Mouse (Mus musculus): ENCODE measurements around the gene Gif. TPM values are rescaled to one million over a fixed set of nuclear protein-coding genes. Genes with fewer than 3 reads are reported as not detected.

Gene Gif
- not detected in 2 replicates for polyA plus RNA-seq (2016; fragmentation: Nextera tagmentation; extraction: Ambion mirVana)

GRCm38 (mm10) chr19:11747298-11747697 is at the start of gene Gif:
Gif (plus strand) TSS chr19:11747554.
- DNase-seq (ENCODE audit: low spot score): no peak
- Histone ChIP-seq H3K27ac (replicated peaks) (no peak within 1 kb of the TSS), H3K4me1 (no peaks in the 10 kb centered on the region), H3K4me3 (no peak within 1 kb of the TSS), H3K27me3 (ENCODE audit: low read depth, poor library complexity, severe bottlenecking) (no peaks in the 10 kb centered on the region), H3K36me3 (no peaks in the 10 kb centered on the region), H3K9me3 (replicated peaks) (no peaks in the 10 kb centered on the region)
- 84% methylated on average over 2 of the region's 2 CpGs for WGBS

- WGBS: 95% methylated on average over 6 of the region's 6 CpGs
- H3K36me3 ChIP-seq: no peaks in the 10 kb centered on the region
- H3K27me3 ChIP-seq (ENCODE audit: low read depth, poor library complexity, severe bottlenecking): no peaks in the 10 kb centered on the region
- H3K9me3 ChIP-seq (replicated peaks): no peaks in the 10 kb centered on the region
- H3K4me3 ChIP-seq: no peak overlapping the region
- H3K27ac ChIP-seq (replicated peaks): no peak overlapping the region
- no peak for DNase-seq (ENCODE audit: low spot score)
- no peaks in the 10 kb centered on the region for H3K4me1 ChIP-seq
Observed at GRCm38 (mm10) chr19:11698342-11698741, 49.0 kb upstream of the Gif start.

- H3K27ac ChIP-seq (replicated peaks): no peak overlapping the region
- no peaks in the 10 kb centered on the region for H3K9me3 ChIP-seq (replicated peaks)
- no peaks in the 10 kb centered on the region for H3K4me1 ChIP-seq
- no peaks in the 10 kb centered on the region for H3K36me3 ChIP-seq
- H3K4me3 ChIP-seq: no peak overlapping the region
- no peak for DNase-seq (ENCODE audit: low spot score)
- no peaks in the 10 kb centered on the region for H3K27me3 ChIP-seq (ENCODE audit: low read depth, poor library complexity, severe bottlenecking)
- WGBS: 87% methylated on average over 4 of the region's 4 CpGs
Observed at GRCm38 (mm10) chr19:11712451-11712850, 34.9 kb upstream of the Gif start.

- H3K4me1 ChIP-seq: no peaks in the 10 kb centered on the region
- WGBS: 92% methylated on average over 3 of the region's 3 CpGs
- H3K36me3 ChIP-seq: no peaks in the 10 kb centered on the region
- H3K27me3 ChIP-seq (ENCODE audit: low read depth, poor library complexity, severe bottlenecking): no peaks in the 10 kb centered on the region
- no peak overlapping the region for H3K4me3 ChIP-seq
- no peak overlapping the region for H3K27ac ChIP-seq (replicated peaks)
- no peaks in the 10 kb centered on the region for H3K9me3 ChIP-seq (replicated peaks)
- no peak for DNase-seq (ENCODE audit: low spot score)
Observed at GRCm38 (mm10) chr19:11720071-11720470, 27.3 kb upstream of the Gif start.

- H3K36me3 ChIP-seq: no peaks in the 10 kb centered on the region
- DNase-seq (ENCODE audit: low spot score): no peak
- no peak overlapping the region for H3K4me3 ChIP-seq
- no peaks in the 10 kb centered on the region for H3K4me1 ChIP-seq
- no peaks in the 10 kb centered on the region for H3K9me3 ChIP-seq (replicated peaks)
- no peaks in the 10 kb centered on the region for H3K27me3 ChIP-seq (ENCODE audit: low read depth, poor library complexity, severe bottlenecking)
- 93% methylated on average over 2 of the region's 2 CpGs for WGBS
- H3K27ac ChIP-seq (replicated peaks): no peak overlapping the region
Observed at GRCm38 (mm10) chr19:11723870-11724269, 23.5 kb upstream of the Gif start.

GRCm38 (mm10) chr19:11724275-11724674 is 23.1 kb upstream of the Gif start:
- H3K27me3 ChIP-seq (ENCODE audit: low read depth, poor library complexity, severe bottlenecking): no peaks in the 10 kb centered on the region
- WGBS: 79% methylated on average over 6 of the region's 6 CpGs
- DNase-seq (ENCODE audit: low spot score): no peak
- H3K36me3 ChIP-seq: no peaks in the 10 kb centered on the region
- H3K4me3 ChIP-seq: no peak overlapping the region
- no peaks in the 10 kb centered on the region for H3K4me1 ChIP-seq
- no peak overlapping the region for H3K27ac ChIP-seq (replicated peaks)
- H3K9me3 ChIP-seq (replicated peaks): no peaks in the 10 kb centered on the region

GRCm38 (mm10) chr19:11725915-11726314 is 21.4 kb upstream of the Gif start:
- no peak for DNase-seq (ENCODE audit: low spot score)
- Histone ChIP-seq H3K4me1 (no peaks in the 10 kb centered on the region), H3K27me3 (ENCODE audit: low read depth, poor library complexity, severe bottlenecking) (no peaks in the 10 kb centered on the region), H3K36me3 (no peaks in the 10 kb centered on the region), H3K9me3 (replicated peaks) (no peaks in the 10 kb centered on the region), H3K4me3 (no peak overlapping the region), H3K27ac (replicated peaks) (no peak overlapping the region)
- WGBS: 85% methylated on average over 2 of the region's 2 CpGs

- H3K9me3 ChIP-seq (replicated peaks): no peaks in the 10 kb centered on the region
- H3K4me1 ChIP-seq: no peaks in the 10 kb centered on the region
- no peak overlapping the region for H3K27ac ChIP-seq (replicated peaks)
- no peak overlapping the region for H3K4me3 ChIP-seq
- 91% methylated on average over 5 of the region's 5 CpGs for WGBS
- no peaks in the 10 kb centered on the region for H3K27me3 ChIP-seq (ENCODE audit: low read depth, poor library complexity, severe bottlenecking)
- DNase-seq (ENCODE audit: low spot score): no peak
- no peaks in the 10 kb centered on the region for H3K36me3 ChIP-seq
Observed at GRCm38 (mm10) chr19:11727304-11727703, 20.1 kb upstream of the Gif start.

- Histone ChIP-seq H3K9me3 (replicated peaks) (no peaks in the 10 kb centered on the region), H3K27ac (replicated peaks) (no peak overlapping the region), H3K4me3 (no peak overlapping the region), H3K27me3 (ENCODE audit: low read depth, poor library complexity, severe bottlenecking) (no peaks in the 10 kb centered on the region), H3K4me1 (no peaks in the 10 kb centered on the region), H3K36me3 (no peaks in the 10 kb centered on the region)
- no peak for DNase-seq (ENCODE audit: low spot score)
- 76% methylated on average over 1 of the region's 1 CpGs for WGBS
Observed at GRCm38 (mm10) chr19:11730278-11730677, 17.1 kb upstream of the Gif start.

- H3K4me1 ChIP-seq: no peaks in the 10 kb centered on the region
- WGBS: 60% methylated on average over 1 of the region's 1 CpGs
- H3K9me3 ChIP-seq (replicated peaks): no peaks in the 10 kb centered on the region
- no peaks in the 10 kb centered on the region for H3K36me3 ChIP-seq
- no peak overlapping the region for H3K27ac ChIP-seq (replicated peaks)
- H3K4me3 ChIP-seq: no peak overlapping the region
- DNase-seq (ENCODE audit: low spot score): no peak
- H3K27me3 ChIP-seq (ENCODE audit: low read depth, poor library complexity, severe bottlenecking): no peaks in the 10 kb centered on the region
Observed at GRCm38 (mm10) chr19:11736455-11736854, 10.9 kb upstream of the Gif start.

- no peaks in the 10 kb centered on the region for H3K27me3 ChIP-seq (ENCODE audit: low read depth, poor library complexity, severe bottlenecking)
- H3K4me1 ChIP-seq: no peaks in the 10 kb centered on the region
- H3K4me3 ChIP-seq: no peak overlapping the region
- no peak for DNase-seq (ENCODE audit: low spot score)
- H3K27ac ChIP-seq (replicated peaks): no peak overlapping the region
- H3K9me3 ChIP-seq (replicated peaks): no peaks in the 10 kb centered on the region
- H3K36me3 ChIP-seq: no peaks in the 10 kb centered on the region
Observed at GRCm38 (mm10) chr19:11745680-11746079, 1.7 kb upstream of the Gif start.

GRCm38 (mm10) chr19:11765059-11765458 is 17.7 kb downstream of the Gif start:
- Histone ChIP-seq H3K27ac (replicated peaks) (no peak overlapping the region), H3K27me3 (ENCODE audit: low read depth, poor library complexity, severe bottlenecking) (no peaks in the 10 kb centered on the region), H3K36me3 (no peaks in the 10 kb centered on the region), H3K9me3 (replicated peaks) (no peaks in the 10 kb centered on the region), H3K4me1 (0 out of 2 replicates have a peak, but pooled peaks cover 3% of the 10 kb centered on the region), H3K4me3 (no peak overlapping the region)
- no peak for DNase-seq (ENCODE audit: low spot score)
- WGBS: 84% methylated on average over 3 of the region's 3 CpGs

GRCm38 (mm10) chr19:11766413-11766812 is 19.1 kb downstream of the Gif start:
- Histone ChIP-seq H3K27ac (replicated peaks) (no peak overlapping the region), H3K4me3 (no peak overlapping the region), H3K36me3 (no peaks in the 10 kb centered on the region), H3K9me3 (replicated peaks) (no peaks in the 10 kb centered on the region), H3K4me1 (peaks cover 12% of the 10 kb centered on the region), H3K27me3 (ENCODE audit: low read depth, poor library complexity, severe bottlenecking) (no peaks in the 10 kb centered on the region)
- DNase-seq (ENCODE audit: low spot score): no peak
- WGBS: 75% methylated on average over 4 of the region's 4 CpGs

- peak; percentile 17 for DNase-seq (ENCODE audit: low spot score)
- Histone ChIP-seq H3K4me3 (no peak overlapping the region), H3K9me3 (replicated peaks) (no peaks in the 10 kb centered on the region), H3K27ac (replicated peaks) (no peak overlapping the region), H3K36me3 (peaks cover 7% of the 10 kb centered on the region), H3K4me1 (peaks cover 13% of the 10 kb centered on the region), H3K27me3 (ENCODE audit: low read depth, poor library complexity, severe bottlenecking) (no peaks in the 10 kb centered on the region)
- 13% methylated on average over 3 of the region's 3 CpGs for WGBS
Observed at GRCm38 (mm10) chr19:11768163-11768562, 20.8 kb downstream of the Gif start.
